Mouse (Mus musculus) B cell, adult 2 months (primary cell): ENCODE measurements around the gene Acoxl.
"Not testable (repeated sequence)": the region's sequence is repeated elsewhere in the genome, so short reads cannot be mapped to it uniquely, and the experiment has no call there.

Source experiments
- DNase-seq, 2 experiments: peaks; one replicate each; pipeline ENCODE4 v3.0.0; 2022

The Acoxl gene

GRCm38 (mm10) chr2:128084607-128085006, 245.9 kb downstream of the Acoxl start:
- DNase-seq = no peak

GRCm38 (mm10) chr2:128085481-128085880, 246.8 kb downstream of the Acoxl start:
- no peak for DNase-seq

- no peak for DNase-seq
These were observed 247.7 kb downstream of the Acoxl start for GRCm38 (mm10) chr2:128086301-128086886.

- DNase-seq = no peak
These were observed 248.4 kb downstream of the Acoxl start for GRCm38 (mm10) chr2:128086996-128087526.

GRCm38 (mm10) chr2:128087798-128088545, 249.3 kb downstream of the Acoxl start:
- DNase-seq = no peak

- DNase-seq = no peak
These were observed 251.7 kb downstream of the Acoxl start for GRCm38 (mm10) chr2:128090283-128090885.

GRCm38 (mm10) chr2:128091431-128092369, 253.0 kb downstream of the Acoxl start:
- DNase-seq = peak; percentile 57 to 62

- no peak for DNase-seq
These were observed 253.8 kb downstream of the Acoxl start for GRCm38 (mm10) chr2:128092451-128092850.

- DNase-seq = peak; percentile 64 to 71
These were observed 255.5 kb downstream of the Acoxl start for GRCm38 (mm10) chr2:128094196-128094595.

GRCm38 (mm10) chr2:128094602-128095001, 255.9 kb downstream of the Acoxl start:
- no peak for DNase-seq

- no peak for DNase-seq
These were observed 256.6 kb downstream of the Acoxl start for GRCm38 (mm10) chr2:128095270-128095669.

- no peak for DNase-seq
These were observed 257.4 kb downstream of the Acoxl start for GRCm38 (mm10) chr2:128096070-128096469.

GRCm38 (mm10) chr2:128098118-128098517, 259.4 kb downstream of the Acoxl start:
- not testable (repeated sequence) for DNase-seq

GRCm38 (mm10) chr2:128102086-128102485, 263.4 kb downstream of the Acoxl start:
- no peak for DNase-seq

- no peak for DNase-seq
These were observed 266.1 kb downstream of the Acoxl start for GRCm38 (mm10) chr2:128104815-128105214.

GRCm38 (mm10) chr2:128105651-128106050, 267.0 kb downstream of the Acoxl start:
- no peak for DNase-seq

- no peak for DNase-seq
These were observed 272.9 kb downstream of the Acoxl start for GRCm38 (mm10) chr2:128111537-128111936.

GRCm38 (mm10) chr2:128114621-128115020, 275.9 kb downstream of the Acoxl start:
- no peak for DNase-seq

- DNase-seq = no peak
These were observed 276.9 kb downstream of the Acoxl start for GRCm38 (mm10) chr2:128115579-128115978.

GRCm38 (mm10) chr2:128117605-128118004, 278.9 kb downstream of the Acoxl start:
- no peak for DNase-seq

GRCm38 (mm10) chr2:128118971-128119370, 280.3 kb downstream of the Acoxl start:
- DNase-seq = no peak

GRCm38 (mm10) chr2:128122491-128122890, 283.8 kb downstream of the Acoxl start:
- DNase-seq = peak; percentile 54 to 61
